Mouse (Mus musculus) testis, adult 2 months (tissue): ENCODE data around the gene Kalrn.

Experiments
- CTCF ChIP-seq: fragments of 200-500 bp; IDR thresholded peaks from 2 replicates; pipeline ENCODE4 v1.5.1; 2012; ENCODE audit warnings: low read depth, mild to moderate bottlenecking, inconsistent platforms, low read length, moderate library complexity; ENCODE audit not compliant: control insufficient read depth, insufficient read depth, insufficient replicate concordance
- POLR2A ChIP-seq: fragments of 200-500 bp; IDR thresholded peaks from 2 replicates; pipeline ENCODE4 v1.6.1; 2012; ENCODE audit warnings: low read depth, mild to moderate bottlenecking, inconsistent platforms, low read length, moderate library complexity; ENCODE audit not compliant: control insufficient read depth

DNA sequence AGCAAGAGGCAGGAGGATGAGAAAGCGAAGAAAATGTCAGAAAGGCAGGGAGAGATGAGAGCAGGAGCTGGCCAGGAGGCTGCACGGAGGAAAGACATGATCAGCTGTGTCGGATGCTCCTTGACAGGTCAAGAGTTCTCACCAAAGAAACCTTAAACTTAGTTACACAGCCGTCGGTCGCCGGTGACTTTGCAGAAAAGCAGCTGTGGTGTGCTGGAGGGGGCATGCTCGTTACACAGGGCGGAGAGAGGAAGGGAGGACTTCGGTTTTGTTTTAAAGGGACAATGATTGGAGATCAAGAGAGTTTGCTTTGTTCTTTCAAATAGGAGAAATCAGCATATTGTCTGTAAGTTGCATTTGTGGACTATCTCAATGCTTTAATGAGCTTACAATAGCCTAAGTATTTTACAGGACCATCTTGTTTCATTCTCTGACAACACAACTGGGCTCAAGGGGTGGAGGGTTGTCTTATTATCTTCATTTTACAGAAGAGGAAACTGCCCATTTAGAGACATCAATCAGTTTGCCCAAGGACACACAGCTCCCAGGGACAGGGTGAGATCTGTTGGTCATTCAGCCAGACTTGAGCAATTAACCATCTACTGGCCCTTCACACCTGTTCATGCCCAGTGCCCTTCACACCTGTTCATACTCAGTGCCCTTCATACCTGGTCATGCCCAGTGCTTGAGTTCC lies 516.8 kb downstream of the Kalrn start:
- TF ChIP-seq POLR2A (no peak), CTCF (no peak)
